Mouse (Mus musculus): ENCODE data around the gene Gtf3c1. TPM values are rescaled to one million over a fixed set of nuclear protein-coding genes. Genes with fewer than 3 reads are reported as not detected.

The Gtf3c1 gene
- polyA plus RNA-seq, 1 experiment from 2014 or later = 47.6 TPM

- Histone ChIP-seq H3K9ac (no peak overlapping the region), H3K4me2 (replicated peaks) (no peak overlapping the region), H3K4me1 (no peaks in the 10 kb centered on the region), H3K27me3 (no peaks in the 10 kb centered on the region), H3K27ac (no peak overlapping the region), H3K36me3 (no peaks in the 10 kb centered on the region), H3K9me3 (peaks cover 3% of the 10 kb centered on the region; the same call in 1 of the 2 replicates), H3K4me3 (no peak overlapping the region)
- ATAC-seq (ENCODE audit: insufficient number of reproducible peaks, insufficient read depth, low FRiP score, low TSS enrichment) = no peak
- WGBS = 79% methylated on average over 5 of the region's 5 CpGs
These were observed 94.0 kb downstream of the Gtf3c1 start for GRCm38 (mm10) chr7:125613579-125613978.

- H3K27ac ChIP-seq = no peak overlapping the region
These were observed 99.3 kb downstream of the Gtf3c1 start for GRCm38 (mm10) chr7:125608183-125608688.

GRCm38 (mm10) chr7:125607384-125608182 lies 100.0 kb downstream of the Gtf3c1 start:
- Histone ChIP-seq H3K9ac (no peak overlapping the region), H3K4me2 (replicated peaks) (no peak overlapping the region), H3K36me3 (no peaks in the 10 kb centered on the region), H3K27ac (no peak overlapping the region), H3K4me1 (no peaks in the 10 kb centered on the region), H3K4me3 (no peak overlapping the region), H3K27me3 (no peaks in the 10 kb centered on the region), H3K9me3 (peaks cover 3% of the 10 kb centered on the region; the same call in 1 of the 2 replicates)
- 67% methylated on average over 6 of the region's 6 CpGs for WGBS
- no peak for ATAC-seq (ENCODE audit: insufficient number of reproducible peaks, insufficient read depth, low FRiP score, low TSS enrichment)

More at GRCm38 (mm10) chr7:125608183-125608688, 99.3 kb downstream of the Gtf3c1 start:
- Histone ChIP-seq H3K27me3 (no peaks in the 10 kb centered on the region), H3K4me1 (no peaks in the 10 kb centered on the region), H3K9me3 (peaks cover 3% of the 10 kb centered on the region; the same call in 1 of the 2 replicates), H3K36me3 (no peaks in the 10 kb centered on the region), H3K4me2 (replicated peaks) (no peak overlapping the region), H3K4me3 (no peak overlapping the region), H3K9ac (no peak overlapping the region)
- no peak for ATAC-seq (ENCODE audit: insufficient number of reproducible peaks, insufficient read depth, low FRiP score, low TSS enrichment)
- WGBS = 90% methylated on average over 4 of the region's 4 CpGs

- Histone ChIP-seq H3K9ac (no peak overlapping the region), H3K27ac (no peak overlapping the region), H3K4me2 (replicated peaks) (no peak overlapping the region), H3K36me3 (no peaks in the 10 kb centered on the region), H3K4me1 (no peaks in the 10 kb centered on the region), H3K9me3 (peaks cover 3% of the 10 kb centered on the region; the same call in 1 of the 2 replicates), H3K27me3 (no peaks in the 10 kb centered on the region), H3K4me3 (no peak overlapping the region)
- ATAC-seq (ENCODE audit: insufficient number of reproducible peaks, insufficient read depth, low FRiP score, low TSS enrichment) = no peak
- whole genome bisulfite sequencing = 76% methylated on average over 2 of the region's 2 CpGs
These were observed 101.1 kb downstream of the Gtf3c1 start for GRCm38 (mm10) chr7:125606265-125607164.

- WGBS = 61% methylated on average over 4 of the region's 4 CpGs
These were observed 101.8 kb downstream of the Gtf3c1 start for GRCm38 (mm10) chr7:125605725-125606139.

GRCm38 (mm10) chr7:125604362-125605319 lies 102.9 kb downstream of the Gtf3c1 start:
- H3K4me3 ChIP-seq = no peak overlapping the region
- H3K4me2 ChIP-seq (replicated peaks) = no peak overlapping the region
- H3K9ac ChIP-seq = no peak overlapping the region
- H3K27me3 ChIP-seq = no peaks in the 10 kb centered on the region
- no peaks in the 10 kb centered on the region for H3K4me1 ChIP-seq
- no peaks in the 10 kb centered on the region for H3K36me3 ChIP-seq
- no peak overlapping the region for H3K27ac ChIP-seq
- no peak for ATAC-seq (ENCODE audit: insufficient number of reproducible peaks, insufficient read depth, low FRiP score, low TSS enrichment)
- 79% methylated on average over 12 of the region's 12 CpGs for WGBS
- peaks cover 3% of the 10 kb centered on the region; the same call in 1 of the 2 replicates for H3K9me3 ChIP-seq

More at GRCm38 (mm10) chr7:125605725-125606139, 101.8 kb downstream of the Gtf3c1 start:
- no peaks in the 10 kb centered on the region for H3K4me1 ChIP-seq
- no peak overlapping the region for H3K4me2 ChIP-seq (replicated peaks)
- ATAC-seq (ENCODE audit: insufficient number of reproducible peaks, insufficient read depth, low FRiP score, low TSS enrichment) = no peak
- no peak overlapping the region for H3K9ac ChIP-seq
- no peak overlapping the region for H3K4me3 ChIP-seq
- H3K36me3 ChIP-seq = no peaks in the 10 kb centered on the region
- peaks cover 3% of the 10 kb centered on the region; the same call in 1 of the 2 replicates for H3K9me3 ChIP-seq
- no peaks in the 10 kb centered on the region for H3K27me3 ChIP-seq
- no peak overlapping the region for H3K27ac ChIP-seq

- Histone ChIP-seq H3K27me3 (no peaks in the 10 kb centered on the region), H3K36me3 (no peaks in the 10 kb centered on the region), H3K4me3 (no peak within 1 kb of the TSS), H3K4me2 (replicated peaks) (no peak within 1 kb of the TSS), H3K9me3 (no peaks in the 10 kb centered on the region), H3K9ac (no peak within 1 kb of the TSS), H3K4me1 (no peaks in the 10 kb centered on the region), H3K27ac (no peak within 1 kb of the TSS)
- ATAC-seq (ENCODE audit: insufficient number of reproducible peaks, insufficient read depth, low FRiP score, low TSS enrichment) = no peak
- 74% methylated on average over 11 of the region's 11 CpGs for WGBS
These were observed 104.4 kb downstream of the Gtf3c1 start, which contains the start of gene Il21r for GRCm38 (mm10) chr7:125603185-125603631. Il21r (plus strand) TSS chr7:125603429.

GRCm38 (mm10) chr7:125601821-125602448 lies 105.6 kb downstream of the Gtf3c1 start:
- no peak overlapping the region for H3K4me3 ChIP-seq
- H3K27me3 ChIP-seq = no peaks in the 10 kb centered on the region
- WGBS = 77% methylated on average over 11 of the region's 11 CpGs
- H3K4me2 ChIP-seq (replicated peaks) = no peak overlapping the region
- H3K9ac ChIP-seq = no peak overlapping the region
- H3K36me3 ChIP-seq = no peaks in the 10 kb centered on the region
- no peak for ATAC-seq (ENCODE audit: insufficient number of reproducible peaks, insufficient read depth, low FRiP score, low TSS enrichment)
- no peaks in the 10 kb centered on the region for H3K4me1 ChIP-seq
- H3K9me3 ChIP-seq = no peaks in the 10 kb centered on the region
- H3K27ac ChIP-seq = no peak overlapping the region

- Histone ChIP-seq H3K27me3 (no peaks in the 10 kb centered on the region), H3K36me3 (no peaks in the 10 kb centered on the region), H3K4me1 (no peaks in the 10 kb centered on the region), H3K9me3 (no peaks in the 10 kb centered on the region), H3K4me3 (no peak overlapping the region), H3K9ac (no peak overlapping the region), H3K4me2 (replicated peaks) (no peak overlapping the region), H3K27ac (no peak overlapping the region)
- 72% methylated on average over 6 of the region's 6 CpGs for WGBS
- ATAC-seq (ENCODE audit: insufficient number of reproducible peaks, insufficient read depth, low FRiP score, low TSS enrichment) = no peak
These were observed 106.3 kb downstream of the Gtf3c1 start for GRCm38 (mm10) chr7:125601280-125601670.

- Histone ChIP-seq H3K4me2 (replicated peaks) (no peak overlapping the region), H3K9me3 (no peaks in the 10 kb centered on the region)
- 36% methylated on average over 6 of the region's 6 CpGs for WGBS
These were observed 106.8 kb downstream of the Gtf3c1 start for GRCm38 (mm10) chr7:125600612-125601279.

More at GRCm38 (mm10) chr7:125600612-125601279, 106.8 kb downstream of the Gtf3c1 start:
- H3K4me3 ChIP-seq = no peak overlapping the region
- no peaks in the 10 kb centered on the region for H3K27me3 ChIP-seq
- no peak for ATAC-seq (ENCODE audit: insufficient number of reproducible peaks, insufficient read depth, low FRiP score, low TSS enrichment)
- H3K4me1 ChIP-seq = no peaks in the 10 kb centered on the region
- H3K9ac ChIP-seq = no peak overlapping the region
- H3K36me3 ChIP-seq = no peaks in the 10 kb centered on the region
- no peak overlapping the region for H3K27ac ChIP-seq

All from embryonic facial prominence, embryonic 12.5 days (tissue).